Mouse (Mus musculus): ENCODE measurements around the gene Tuba1b.

GRCm38 (mm10) chr15:98895635-98896589, 38.5 kb downstream of the Tuba1b start:
- TF ChIP-seq GATA1 (IDR thresholded peaks at IDR 0.05; ENCODE audit: borderline replicate concordance, low read length) (no peak), FLI1 (IDR thresholded peaks at IDR 0.05; ENCODE audit: low read length) (no peak)
